Mouse (Mus musculus): ENCODE data around the gene Sptb.

Sptb gene

DNA sequence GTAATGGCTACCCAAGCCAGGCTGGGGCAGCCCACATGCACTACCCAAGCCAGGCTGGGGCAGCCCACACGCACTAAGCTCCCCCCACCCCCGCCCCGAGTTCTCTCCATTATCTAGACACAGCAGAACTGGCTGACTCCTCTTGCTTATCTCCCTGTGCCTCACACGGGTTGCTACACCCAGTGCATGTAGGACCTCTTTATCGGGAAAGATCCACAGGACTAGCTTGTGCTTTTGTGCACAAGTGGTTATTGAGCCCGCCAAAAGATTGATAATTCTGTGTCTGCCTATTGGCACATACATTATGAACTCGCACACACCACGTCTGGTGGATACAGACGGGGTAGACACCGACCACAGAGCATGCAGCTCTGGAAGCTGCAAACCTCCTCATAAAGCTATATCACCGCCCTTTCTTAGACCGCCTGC lies 36.5 kb downstream of the Sptb start:
- no peak for DNase-seq (ENCODE audit: low spot score in 2 of 2)

GRCm38 (mm10) chr12:76672008-76672407 lies 38.3 kb downstream of the Sptb start:
- no peak for DNase-seq (ENCODE audit: low spot score in 2 of 2)

DNA sequence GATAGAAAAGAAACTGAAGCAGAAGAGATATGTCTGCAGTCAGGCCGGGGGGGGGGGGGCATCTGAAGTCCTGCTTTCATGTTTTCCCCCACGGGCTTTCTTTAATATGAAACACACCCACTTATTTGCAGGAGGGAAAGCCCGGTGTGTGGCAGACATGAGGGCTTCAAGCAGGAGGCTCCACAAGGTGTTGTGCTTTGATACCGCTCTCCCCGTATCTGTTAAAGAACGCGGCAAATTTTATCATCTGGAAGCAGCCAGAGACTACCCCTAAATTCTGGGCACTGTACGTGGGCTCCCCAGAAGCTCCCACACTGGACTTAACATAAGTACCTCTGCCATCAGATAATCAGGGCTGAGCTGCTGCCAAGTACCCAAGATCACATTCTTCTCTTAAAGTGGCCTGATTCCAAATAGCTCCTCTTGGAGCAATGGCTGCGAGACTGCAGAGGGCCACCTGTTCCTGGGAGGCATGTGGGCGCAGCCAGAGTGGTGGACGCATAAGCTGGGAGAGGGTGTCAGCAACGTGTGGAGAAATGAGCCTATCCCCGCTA lies 39.7 kb downstream of the Sptb start:
- DNase-seq (ENCODE audit: low spot score in 2 of 2): peak in 1 of 2 experiments; percentile 48

- DNase-seq (ENCODE audit: low spot score in 2 of 2): no peak
Observed at GRCm38 (mm10) chr12:76669956-76670530, 40.3 kb downstream of the Sptb start.

DNA sequence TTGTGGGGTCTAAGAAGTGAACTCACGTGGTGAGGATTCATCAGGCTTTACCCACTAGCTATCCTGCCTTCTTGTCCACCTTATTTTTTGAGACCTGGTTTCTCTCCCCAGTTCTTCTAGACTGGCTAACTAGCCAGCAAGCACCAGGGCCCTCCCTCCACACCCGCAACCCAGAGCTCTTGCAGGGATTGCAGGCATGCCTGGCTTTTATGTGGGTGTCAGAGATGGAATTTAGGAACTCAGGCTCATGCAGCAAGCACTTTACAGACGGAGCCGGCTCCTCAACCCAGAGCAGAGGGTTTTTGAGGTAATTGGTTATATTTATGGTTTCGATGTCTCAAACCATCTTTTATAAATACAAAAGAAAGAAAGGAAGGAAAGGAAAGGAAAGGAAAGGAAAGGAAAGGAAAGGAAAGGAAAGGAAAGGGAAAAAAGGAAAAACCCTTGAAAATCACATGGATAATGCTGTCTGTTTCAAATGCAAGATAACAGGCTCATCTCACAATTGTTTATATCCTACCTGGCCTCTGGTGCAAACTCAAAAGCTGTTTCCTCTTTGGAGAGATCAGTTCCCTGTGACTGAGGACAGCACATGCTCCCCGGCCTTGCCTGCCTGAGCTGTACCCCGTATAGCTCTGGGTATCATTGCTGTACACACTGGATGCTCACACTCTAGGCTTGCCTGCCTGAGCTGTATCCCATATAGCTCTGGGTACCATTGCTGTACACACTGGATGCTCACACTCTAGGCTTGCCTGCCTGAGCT lies 41.5 kb downstream of the Sptb start:
- peak in 1 of 2 experiments; percentile 43 for DNase-seq (ENCODE audit: low spot score in 2 of 2)

GRCm38 (mm10) chr12:76651788-76652345 lies 58.5 kb downstream of the Sptb start:
- DNase-seq (ENCODE audit: low spot score in 2 of 2): no peak

GRCm38 (mm10) chr12:76649708-76650687 lies 60.3 kb downstream of the Sptb start:
- DNase-seq (ENCODE audit: low spot score in 2 of 2): peak in 1 of 2 experiments; percentile 41

- DNase-seq (ENCODE audit: low spot score in 2 of 2): no peak
Observed at GRCm38 (mm10) chr12:76645222-76646110, 64.9 kb downstream of the Sptb start.

DNA sequence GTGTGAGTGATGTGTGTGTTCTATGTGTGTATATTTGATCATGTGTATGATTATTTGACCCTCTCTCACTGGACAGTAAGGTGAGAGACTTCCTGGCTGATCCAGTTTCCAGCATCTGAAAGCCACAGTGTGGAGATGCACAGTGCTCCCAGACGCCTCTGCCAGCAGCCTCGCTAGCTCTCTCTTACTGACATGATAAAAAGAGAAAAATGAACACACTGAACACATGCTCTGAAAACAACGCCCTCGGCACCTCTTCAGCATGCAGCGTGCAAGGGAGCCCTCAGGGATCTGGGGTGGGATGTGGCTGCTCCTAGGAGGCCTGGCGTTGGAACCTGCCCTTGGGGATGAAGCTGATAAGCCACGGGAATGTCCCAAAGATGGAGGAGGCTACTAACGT lies 66.7 kb downstream of the Sptb start:
- no peak for DNase-seq (ENCODE audit: low spot score in 2 of 2)

- no peak for DNase-seq (ENCODE audit: low spot score in 2 of 2)
Observed at GRCm38 (mm10) chr12:76642616-76643015, 67.7 kb downstream of the Sptb start.

- DNase-seq (ENCODE audit: low spot score in 2 of 2): no peak
Observed at GRCm38 (mm10) chr12:76640620-76641019, 69.7 kb downstream of the Sptb start.

DNA sequence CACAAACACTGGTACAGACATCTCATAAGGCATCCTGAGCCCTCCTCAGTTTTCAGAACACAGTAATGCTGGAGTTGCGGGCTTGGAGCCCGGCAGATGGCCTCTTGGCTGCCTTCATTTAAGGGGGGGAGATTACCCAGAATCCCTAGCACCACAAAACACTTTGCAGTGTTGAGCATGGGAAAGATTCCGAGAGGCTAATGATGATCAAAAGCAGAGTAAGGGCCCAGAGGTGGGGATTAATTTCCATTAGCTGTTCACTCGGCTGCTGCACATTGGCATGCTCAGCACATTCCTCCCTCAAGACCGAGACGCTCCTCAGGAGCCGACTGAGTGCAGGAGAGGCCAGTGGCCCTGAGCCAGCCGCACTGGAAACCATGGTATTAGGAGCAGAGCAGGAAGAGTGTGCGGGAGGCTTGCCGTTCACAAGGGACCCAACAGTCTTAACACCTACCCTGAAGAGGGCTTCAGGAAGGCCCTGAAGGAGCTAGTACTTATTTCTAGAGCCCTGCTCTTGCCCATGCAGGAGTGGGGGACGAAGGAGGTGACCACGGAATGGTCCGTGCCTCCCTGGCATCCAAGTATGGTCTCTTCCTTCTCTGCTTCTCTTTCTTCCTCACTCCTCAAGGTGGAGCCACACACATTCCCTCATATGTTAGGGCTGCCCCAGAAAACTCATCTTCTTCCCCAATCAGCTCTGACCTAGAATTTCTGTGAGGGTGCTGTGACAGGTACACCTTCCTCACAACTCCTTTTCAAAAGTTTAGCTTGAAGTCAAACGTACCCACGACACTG lies 75.3 kb downstream of the Sptb start:
- no peak for DNase-seq (ENCODE audit: low spot score in 2 of 2)

GRCm38 (mm10) chr12:76623374-76623773 lies 87.0 kb downstream of the Sptb start:
- no peak for DNase-seq (ENCODE audit: low spot score in 2 of 2)

DNA sequence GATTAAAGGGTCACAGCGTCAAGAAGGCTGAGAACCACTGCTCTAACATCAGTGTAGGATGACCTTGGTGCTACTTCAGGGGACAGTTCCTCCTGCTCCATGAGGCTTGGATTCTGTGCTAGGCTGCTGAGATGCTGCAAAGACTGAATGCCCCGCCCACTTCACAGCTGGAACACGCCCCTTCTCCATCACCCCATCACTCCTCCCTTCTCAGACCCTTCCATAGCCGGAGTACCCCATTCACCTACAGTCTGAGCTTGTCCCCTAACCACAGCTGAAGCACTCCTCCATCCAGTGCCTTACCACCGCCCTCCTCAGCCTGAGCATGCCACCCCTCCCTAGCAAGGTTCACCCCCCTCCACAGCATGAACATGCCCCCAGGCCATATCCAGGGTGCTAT lies 90.5 kb downstream of the Sptb start:
- DNase-seq (ENCODE audit: low spot score in 2 of 2): no peak

GRCm38 (mm10) chr12:76618175-76618574 lies 92.2 kb downstream of the Sptb start:
- no peak for DNase-seq (ENCODE audit: low spot score in 2 of 2)

- DNase-seq (ENCODE audit: low spot score in 2 of 2): no peak
Observed at GRCm38 (mm10) chr12:76615580-76615937, 94.8 kb downstream of the Sptb start.

DNA sequence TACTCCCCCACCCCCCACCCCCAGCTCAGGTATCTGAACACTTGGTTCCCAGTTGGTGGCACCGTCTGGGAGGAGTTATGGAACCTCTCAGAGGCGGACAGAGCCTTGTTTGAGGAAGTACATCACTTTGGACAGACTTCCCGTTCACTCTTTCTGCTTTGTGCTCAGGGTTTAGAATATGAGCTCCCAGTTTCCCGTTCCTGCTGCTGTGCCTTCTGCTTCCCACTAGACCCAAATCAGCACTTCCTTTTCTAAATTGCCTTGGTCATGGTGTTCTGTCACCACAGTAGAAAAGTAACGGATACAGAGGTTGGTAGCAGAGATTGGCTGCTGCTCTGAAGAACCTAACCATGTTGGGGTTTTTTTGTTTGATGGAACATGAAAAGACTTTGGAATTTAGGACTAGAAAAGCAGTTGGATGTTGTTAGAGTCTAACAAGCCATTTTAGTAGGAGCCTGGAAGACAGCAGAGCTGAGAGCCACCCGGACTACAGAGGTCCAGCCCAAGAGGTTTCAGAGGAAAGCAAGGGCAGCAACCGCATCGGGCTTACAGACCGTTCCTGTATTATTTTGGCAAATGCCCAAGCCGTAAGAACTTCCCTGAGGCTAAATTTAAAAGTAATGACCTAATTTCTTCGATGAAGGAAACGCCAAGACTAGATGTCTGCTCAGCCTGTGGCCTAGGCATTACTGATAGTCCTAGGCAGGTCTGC lies 95.3 kb downstream of the Sptb start:
- no peak for DNase-seq (ENCODE audit: low spot score in 2 of 2)

DNA sequence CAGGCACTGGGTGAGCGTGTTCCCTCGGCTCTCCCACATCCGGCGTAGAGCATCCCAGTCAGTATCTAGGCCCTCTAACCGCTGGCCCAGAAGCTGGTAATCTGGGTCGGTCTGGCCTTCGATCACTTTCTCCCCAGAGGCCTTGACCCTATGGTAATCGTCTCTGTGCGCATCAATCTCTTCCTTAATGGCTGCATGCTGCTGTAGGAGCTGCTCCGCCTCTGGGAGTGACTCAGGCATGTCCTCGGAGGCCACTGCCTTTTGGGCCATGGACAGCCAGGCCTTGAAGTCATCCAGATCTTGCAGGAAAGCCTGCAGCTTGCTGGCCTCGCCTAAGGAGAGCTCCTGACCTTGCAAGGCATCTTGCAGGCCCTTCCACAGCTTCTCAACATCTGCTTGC lies 97.7 kb downstream of the Sptb start:
- no peak for DNase-seq (ENCODE audit: low spot score in 2 of 2)

DNA sequence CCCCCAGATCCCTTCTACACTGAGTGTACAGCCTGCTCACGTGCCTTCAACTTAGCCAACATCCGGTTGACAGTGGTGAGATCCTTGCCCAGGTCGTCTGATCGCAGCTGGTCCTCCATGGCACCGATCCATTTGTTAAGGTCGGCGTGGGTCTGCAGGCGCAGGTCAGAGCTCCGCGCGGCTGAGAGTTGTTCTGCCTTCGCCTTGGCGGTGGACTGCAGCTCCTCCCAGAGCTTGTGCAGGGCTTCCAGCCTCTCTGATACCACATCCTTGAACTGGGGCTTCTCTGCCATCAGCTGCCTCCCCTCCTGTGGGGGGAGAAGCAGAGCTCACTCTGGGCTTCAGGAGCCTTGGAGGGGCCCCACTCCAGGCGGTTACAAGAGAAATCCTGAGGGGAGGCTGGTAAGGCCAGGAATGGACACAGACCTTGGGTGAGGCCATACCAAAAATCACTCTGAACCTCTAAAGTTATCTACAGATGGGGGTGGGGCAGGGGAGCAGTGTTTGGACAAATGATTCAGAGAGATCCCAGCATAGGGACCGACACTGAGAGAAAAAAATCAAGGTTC lies 101.3 kb downstream of the Sptb start:
- DNase-seq (ENCODE audit: low spot score in 2 of 2): no peak
